Mouse (Mus musculus) C2C12 (cell line): ENCODE measurements at regions not wholly inside any gene's neighbourhood (a gene's known extent, or its start where the extent isn't known, plus 50 kb on each side); places are given as distances from the start of the nearest gene placed in this dataset.

ENCODE experiments used
- CTCF ChIP-seq: IDR thresholded peaks from one replicate; pipeline ENCODE4 v1.5.1; 2011; ENCODE audit not compliant: control insufficient read depth, insufficient read depth, insufficient read length
- MYOG ChIP-seq: IDR thresholded peaks from one replicate; pipeline ENCODE4 v1.6.1; 2011; ENCODE audit not compliant: control insufficient read depth, insufficient read length; ENCODE audit errors: extremely low read depth
- USF1 ChIP-seq: IDR thresholded peaks from one replicate; pipeline ENCODE4 v1.6.1; 2011; ENCODE audit warnings: low read depth, mild to moderate bottlenecking, control low read depth, moderate library complexity

GRCm38 (mm10) chr2:166279676-166280075 is 124.2 kb upstream of the Sulf2 start:
- TF ChIP-seq CTCF (no peak), USF1 (no peak), MYOG (no peak)
